Mouse (Mus musculus) testis, adult 2 months (tissue): ENCODE results near the gene Retn. TPM values are rescaled to one million over a fixed set of nuclear protein-coding genes. Genes with fewer than 3 reads are reported as not detected.
A peak's percentile ranks its signal among the peaks of the same experiment; 100 is the strongest.

Experiments used
- H3K27ac ChIP-seq: fragments of 200-500 bp; 2 replicates; pipeline ENCODE4 v1.5.1; 2012; ENCODE audit warnings: low read depth, low read length; ENCODE audit not compliant: control insufficient read depth, insufficient read depth
- H3K27me3 ChIP-seq: fragments of 200-500 bp; 2 replicates; pipeline ENCODE4 v1.6.1; 2012; ENCODE audit warnings: mild to moderate bottlenecking, low read length, moderate library complexity; ENCODE audit not compliant: control insufficient read depth, insufficient read depth
- H3K36me3 ChIP-seq: fragments of 200-500 bp; 2 replicates; pipeline ENCODE4 v1.6.1; 2012; ENCODE audit warnings: mild to moderate bottlenecking, low read length; ENCODE audit not compliant: control insufficient read depth, insufficient read depth
- H3K4me1 ChIP-seq: fragments of 200-500 bp; 2 replicates; pipeline ENCODE4 v1.6.1; 2012; ENCODE audit warnings: low read length; ENCODE audit not compliant: control insufficient read depth, insufficient read depth
- H3K4me3 ChIP-seq: fragments of 200-500 bp; 2 replicates; pipeline ENCODE4 v1.5.1; 2012; ENCODE audit warnings: low read depth, mild to moderate bottlenecking, low read length, moderate library complexity, mixed read lengths; ENCODE audit not compliant: control insufficient read depth
- CTCF ChIP-seq: fragments of 200-500 bp; IDR thresholded peaks from 2 replicates; pipeline ENCODE4 v1.5.1; 2012; ENCODE audit warnings: low read depth, mild to moderate bottlenecking, inconsistent platforms, low read length, moderate library complexity; ENCODE audit not compliant: control insufficient read depth, insufficient read depth, insufficient replicate concordance
- POLR2A ChIP-seq: fragments of 200-500 bp; IDR thresholded peaks from 2 replicates; pipeline ENCODE4 v1.6.1; 2012; ENCODE audit warnings: low read depth, mild to moderate bottlenecking, inconsistent platforms, low read length, moderate library complexity; ENCODE audit not compliant: control insufficient read depth
- polyA plus RNA-seq: library from polyadenylated mRNA; depleted of rRNA; stranded (reverse); fragments of >200 nt; gene quantifications from 2 replicates; pipeline ENCODE4 v1.2.3, GENCODE M21; 2012

The Retn gene
- polyA plus RNA-seq, 1 experiment, result 3.7 TPM

- H3K36me3 ChIP-seq, result no peaks in the 10 kb centered on the region
- no peak for TF ChIP-seq CTCF
- TF ChIP-seq POLR2A, result no peak
- H3K4me1 ChIP-seq, result peaks cover 4% of the 10 kb centered on the region
- no peak within 1 kb of the TSS for H3K4me3 ChIP-seq
- H3K27me3 ChIP-seq, result no peaks in the 10 kb centered on the region
- H3K27ac ChIP-seq, result no peak within 1 kb of the TSS
These were observed 30.1 kb upstream of the Retn start, which contains the start of gene Pcp2 for GRCm38 (mm10) chr8:3625445-3625844. Pcp2 (minus strand) TSS chr8:3625545.

- H3K27ac ChIP-seq, result no peak overlapping the region
- H3K36me3 ChIP-seq, result no peaks in the 10 kb centered on the region
- H3K4me1 ChIP-seq, result peaks cover 6% of the 10 kb centered on the region
- TF ChIP-seq POLR2A (no peak), CTCF (no peak)
- H3K4me3 ChIP-seq, result no peak overlapping the region
- no peaks in the 10 kb centered on the region for H3K27me3 ChIP-seq
These were observed 28.6 kb upstream of the Retn start for GRCm38 (mm10) chr8:3626971-3627370.

- H3K4me3 ChIP-seq, result no peak overlapping the region
- no peaks in the 10 kb centered on the region for H3K27me3 ChIP-seq
- H3K27ac ChIP-seq, result no peak overlapping the region
- no peak for TF ChIP-seq POLR2A
- TF ChIP-seq CTCF, result no peak
- H3K36me3 ChIP-seq, result no peaks in the 10 kb centered on the region
- H3K4me1 ChIP-seq, result peaks cover 4% of the 10 kb centered on the region; the same call in 1 of the 2 replicates
These were observed 27.6 kb upstream of the Retn start for GRCm38 (mm10) chr8:3628014-3628413.

GRCm38 (mm10) chr8:3630647-3631477, 24.7 kb upstream of the Retn start, which contains the start of gene Stxbp2:
Stxbp2 (plus strand) TSS chr8:3630955.
- TF ChIP-seq POLR2A, result peak; percentile 64
- no peak for TF ChIP-seq CTCF
- Histone ChIP-seq H3K36me3 (no peaks in the 10 kb centered on the region), H3K4me1 (peaks cover 4% of the 10 kb centered on the region; the same call in 1 of the 2 replicates), H3K27me3 (no peaks in the 10 kb centered on the region), H3K27ac (no peak within 1 kb of the TSS), H3K4me3 (peak within 1 kb of the TSS; percentile 73)

GRCm38 (mm10) chr8:3631478-3631875, 24.1 kb upstream of the Retn start:
- Histone ChIP-seq H3K4me1 (peaks cover 4% of the 10 kb centered on the region; the same call in 1 of the 2 replicates), H3K27ac (no peak overlapping the region), H3K36me3 (no peaks in the 10 kb centered on the region), H3K4me3 (peak overlapping the region; percentile 73), H3K27me3 (no peaks in the 10 kb centered on the region)
- TF ChIP-seq CTCF, result no peak
- no peak for TF ChIP-seq POLR2A

- H3K4me3 ChIP-seq, result no peak overlapping the region
- no peaks in the 10 kb centered on the region for H3K4me1 ChIP-seq
- no peak overlapping the region for H3K27ac ChIP-seq
- H3K27me3 ChIP-seq, result no peaks in the 10 kb centered on the region
- H3K36me3 ChIP-seq, result no peaks in the 10 kb centered on the region
- TF ChIP-seq CTCF (no peak), POLR2A (no peak)
These were observed 9.8 kb upstream of the Retn start for GRCm38 (mm10) chr8:3645804-3646203.

GRCm38 (mm10) chr8:3646824-3647531, 8.6 kb upstream of the Retn start:
- Histone ChIP-seq H3K4me1 (no peaks in the 10 kb centered on the region), H3K27ac (no peak overlapping the region), H3K4me3 (no peak overlapping the region), H3K36me3 (no peaks in the 10 kb centered on the region), H3K27me3 (no peaks in the 10 kb centered on the region)
- no peak for TF ChIP-seq CTCF
